Mouse (Mus musculus): ENCODE measurements around the gene Ak5. TPM values are rescaled to one million over a fixed set of nuclear protein-coding genes. Genes with fewer than 3 reads are reported as not detected.
"Not testable (repeated sequence)": the region's sequence is repeated elsewhere in the genome, so short reads cannot be mapped to it uniquely, and the experiment has no call there.

Ak5 gene
- polyA plus RNA-seq, 1 experiment from 2014 or later: 2.6 TPM

DNA sequence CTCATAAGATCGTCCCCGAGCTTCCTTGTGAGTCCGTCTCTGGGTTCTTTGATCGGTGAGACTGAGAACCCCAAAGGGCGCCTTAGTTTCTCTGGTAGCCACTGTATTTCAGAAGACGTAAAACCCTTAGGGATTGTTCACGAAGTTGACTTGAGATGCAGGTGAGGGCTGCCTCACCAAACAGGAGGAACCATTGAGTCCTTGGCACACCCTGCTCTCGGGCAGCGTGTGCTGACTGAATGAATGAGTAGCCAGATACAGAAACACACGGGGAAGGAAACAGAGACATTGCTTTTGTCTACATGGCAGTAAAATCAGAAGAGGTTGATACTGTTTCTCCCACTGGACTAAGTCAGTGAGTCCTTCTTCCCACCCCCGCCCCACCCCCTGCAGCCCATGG lies 48.1 kb downstream of the Ak5 start:
- Histone ChIP-seq H3K36me3 (no peaks in the 10 kb centered on the region), H3K9me3 (no peaks in the 10 kb centered on the region), H3K27ac (no peak overlapping the region), H3K4me2 (no peak overlapping the region), H3K27me3 (no peaks in the 10 kb centered on the region), H3K4me3 (no peak overlapping the region), H3K9ac (no peak overlapping the region), H3K4me1 (no peaks in the 10 kb centered on the region)
- 90% methylated on average over 11 of the region's 11 CpGs for WGBS
- no peak for ATAC-seq (ENCODE audit: borderline replicate concordance, extremely low read depth, low FRiP score, low TSS enrichment)

DNA sequence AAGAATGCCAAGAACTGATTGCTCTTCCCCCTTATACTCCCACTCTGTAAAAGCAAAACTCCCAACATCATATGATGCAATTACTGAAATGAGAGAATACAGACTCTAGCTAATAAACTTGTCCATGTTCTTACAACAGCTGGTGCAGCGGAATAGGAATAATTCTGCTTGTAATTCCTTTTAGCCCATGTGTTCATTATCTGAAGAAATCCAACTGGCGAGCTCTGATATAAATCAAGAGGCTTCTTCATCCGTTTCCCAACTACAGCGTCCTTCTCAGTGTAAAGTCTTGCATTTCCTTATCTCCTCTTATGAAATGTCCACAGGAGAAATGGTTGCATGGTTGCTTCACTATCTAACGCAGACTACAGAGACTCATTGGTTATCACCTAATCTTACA lies 59.1 kb downstream of the Ak5 start:
- ATAC-seq (ENCODE audit: borderline replicate concordance, extremely low read depth, low FRiP score, low TSS enrichment): no peak
- no peak overlapping the region for H3K27ac ChIP-seq
- H3K9ac ChIP-seq: no peak overlapping the region
- no peak overlapping the region for H3K4me3 ChIP-seq
- no peaks in the 10 kb centered on the region for H3K9me3 ChIP-seq
- H3K4me1 ChIP-seq: no peaks in the 10 kb centered on the region
- H3K36me3 ChIP-seq: no peaks in the 10 kb centered on the region
- no peak overlapping the region for H3K4me2 ChIP-seq
- no peaks in the 10 kb centered on the region for H3K27me3 ChIP-seq
- WGBS: 68% methylated on average over 5 of the region's 5 CpGs

DNA sequence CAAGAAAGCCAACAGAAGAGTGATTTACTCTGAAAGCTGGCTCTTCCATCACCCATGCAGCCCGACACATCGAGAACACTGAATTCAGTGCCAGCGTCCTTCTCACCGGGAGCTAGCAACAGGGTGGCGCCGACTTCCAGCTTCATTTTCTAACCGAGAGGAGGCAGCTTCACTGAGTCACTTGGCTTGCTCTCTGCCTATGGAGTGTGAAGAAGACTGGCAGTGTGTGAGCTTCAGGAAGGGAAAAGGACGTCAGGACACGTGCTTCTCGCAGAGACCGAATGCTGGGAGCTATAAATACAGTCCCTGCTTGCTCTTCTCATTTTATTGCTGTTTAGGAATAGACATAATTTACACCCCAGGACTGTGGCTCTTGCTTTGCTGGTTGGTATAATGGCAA lies 62.3 kb downstream of the Ak5 start:
- Histone ChIP-seq H3K9ac (no peak overlapping the region), H3K27ac (no peak overlapping the region), H3K4me3 (no peak overlapping the region), H3K4me2 (no peak overlapping the region), H3K9me3 (no peaks in the 10 kb centered on the region), H3K36me3 (no peaks in the 10 kb centered on the region), H3K4me1 (no peaks in the 10 kb centered on the region), H3K27me3 (no peaks in the 10 kb centered on the region)
- WGBS: 57% methylated on average over 11 of the region's 11 CpGs
- ATAC-seq (ENCODE audit: borderline replicate concordance, extremely low read depth, low FRiP score, low TSS enrichment): no peak

DNA sequence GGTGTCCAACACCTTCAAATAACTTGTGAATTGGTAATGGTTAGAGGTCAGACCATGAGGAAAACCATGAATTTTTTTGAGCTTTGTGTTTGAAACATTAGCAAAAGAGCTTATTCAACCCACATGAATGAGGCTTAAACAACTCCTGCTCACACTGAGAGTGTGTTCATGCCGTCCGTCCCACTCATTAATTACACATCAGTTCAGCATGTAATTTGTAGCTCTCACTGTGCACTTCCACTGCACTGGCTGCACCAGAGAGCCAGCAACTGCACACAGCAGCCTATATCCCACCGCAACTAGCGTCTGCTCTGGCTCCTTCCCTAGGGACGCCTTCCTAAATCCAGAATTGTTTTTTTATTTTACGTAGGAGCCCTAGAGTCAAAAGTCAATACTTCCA lies 68.5 kb downstream of the Ak5 start:
- Histone ChIP-seq H3K27me3 (no peaks in the 10 kb centered on the region), H3K4me3 (no peak overlapping the region), H3K9ac (no peak overlapping the region), H3K4me1 (no peaks in the 10 kb centered on the region), H3K27ac (no peak overlapping the region), H3K36me3 (no peaks in the 10 kb centered on the region), H3K9me3 (no peaks in the 10 kb centered on the region), H3K4me2 (no peak overlapping the region)
- WGBS: 67% methylated on average over 6 of the region's 6 CpGs
- no peak for ATAC-seq (ENCODE audit: borderline replicate concordance, extremely low read depth, low FRiP score, low TSS enrichment)

DNA sequence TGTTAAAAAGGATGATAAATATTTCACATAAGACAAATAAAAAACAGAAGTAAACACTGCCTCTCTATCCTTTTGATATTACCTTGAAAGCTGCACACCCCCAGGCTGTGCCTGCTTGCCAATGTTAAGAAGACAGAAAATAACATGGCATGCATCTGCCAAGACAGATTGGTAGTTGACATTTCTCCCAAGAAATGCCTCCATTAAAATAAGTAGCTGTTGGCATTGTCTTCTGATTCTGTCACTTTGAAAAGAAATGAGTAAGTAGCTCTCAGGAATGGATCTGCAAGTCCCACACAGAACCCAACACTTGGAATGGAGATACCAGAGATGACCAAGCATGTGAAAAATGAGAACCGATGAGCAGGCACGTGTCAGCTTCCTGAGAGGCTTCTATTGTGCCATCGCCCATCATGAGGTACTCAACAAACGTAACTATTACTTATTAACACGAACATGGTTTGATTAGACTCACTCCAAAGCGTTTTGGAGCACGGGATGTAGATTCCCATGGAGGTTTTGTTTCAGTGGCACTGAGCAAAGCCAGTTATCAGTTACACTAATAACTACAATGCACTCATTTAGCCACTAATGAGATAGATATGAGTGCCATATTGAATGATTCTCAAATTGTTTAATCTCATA lies 71.6 kb downstream of the Ak5 start:
- no peaks in the 10 kb centered on the region for H3K4me1 ChIP-seq
- no peaks in the 10 kb centered on the region for H3K36me3 ChIP-seq
- H3K9me3 ChIP-seq: no peaks in the 10 kb centered on the region
- no peak overlapping the region for H3K4me3 ChIP-seq
- no peak for ATAC-seq (ENCODE audit: borderline replicate concordance, extremely low read depth, low FRiP score, low TSS enrichment)
- H3K9ac ChIP-seq: no peak overlapping the region
- 73% methylated on average over 7 of the region's 7 CpGs for WGBS
- H3K4me2 ChIP-seq: no peak overlapping the region
- no peaks in the 10 kb centered on the region for H3K27me3 ChIP-seq
- H3K27ac ChIP-seq: no peak overlapping the region

DNA sequence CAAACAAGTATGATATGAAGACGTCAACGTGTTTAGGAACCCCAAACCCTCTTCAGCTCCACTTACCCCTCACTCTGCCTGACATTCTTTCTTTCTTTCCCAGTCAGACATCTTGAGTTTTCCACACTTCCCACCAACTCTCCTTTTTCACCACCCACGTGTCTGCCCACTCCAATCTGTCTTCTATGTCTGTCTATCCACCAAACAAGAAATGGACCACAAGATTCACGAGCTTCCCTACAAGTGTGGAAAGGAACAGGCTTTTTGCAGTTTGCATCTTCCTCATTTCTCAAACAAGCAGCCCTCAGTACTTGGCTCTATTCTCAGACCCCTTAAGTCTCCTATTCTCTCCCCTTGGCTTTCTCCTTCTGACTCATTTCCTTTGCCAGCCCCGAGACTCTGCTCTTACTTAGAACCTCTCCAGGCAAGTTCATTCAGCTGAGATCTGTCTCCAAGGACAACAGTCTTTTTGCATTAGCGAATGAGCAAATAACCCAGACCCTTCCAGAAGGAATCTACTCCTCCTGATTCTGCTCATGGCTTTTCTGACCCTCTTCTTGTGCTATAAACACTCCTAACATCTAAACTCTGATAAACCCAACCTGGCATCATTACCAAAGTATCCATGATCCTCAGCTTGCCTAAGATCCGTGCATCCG lies 75.3 kb downstream of the Ak5 start:
- 50% methylated on average over 8 of the region's 8 CpGs for WGBS
- ATAC-seq (ENCODE audit: borderline replicate concordance, extremely low read depth, low FRiP score, low TSS enrichment): no peak

DNA sequence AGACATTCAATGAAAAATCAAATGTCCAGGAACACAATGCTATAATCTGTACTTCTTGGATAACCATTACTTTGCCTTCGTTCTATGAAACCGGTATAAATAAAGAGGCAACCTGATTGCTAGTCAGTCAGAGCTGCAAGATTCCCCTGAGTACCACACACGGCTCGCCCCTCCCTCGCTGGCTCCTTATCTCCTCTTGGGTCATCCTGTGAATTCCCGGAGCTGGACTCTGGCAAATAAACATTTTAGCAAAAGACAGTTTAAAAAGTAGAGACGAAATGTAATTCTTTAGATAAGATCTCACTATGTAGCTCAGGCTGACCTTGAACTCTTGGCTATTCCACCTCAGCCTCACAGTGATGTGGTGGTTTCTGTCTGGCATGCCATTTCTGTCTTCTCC lies 77.7 kb downstream of the Ak5 start:
- no peak overlapping the region for H3K9ac ChIP-seq
- no peak for ATAC-seq (ENCODE audit: borderline replicate concordance, extremely low read depth, low FRiP score, low TSS enrichment)
- H3K9me3 ChIP-seq: no peaks in the 10 kb centered on the region
- H3K27me3 ChIP-seq: no peaks in the 10 kb centered on the region
- H3K4me1 ChIP-seq: peaks cover 7% of the 10 kb centered on the region; the same call in 1 of the 2 replicates
- H3K4me3 ChIP-seq: no peak overlapping the region
- no peaks in the 10 kb centered on the region for H3K36me3 ChIP-seq
- no peak overlapping the region for H3K27ac ChIP-seq
- no peak overlapping the region for H3K4me2 ChIP-seq
- WGBS: 27% methylated on average over 7 of the region's 7 CpGs

More for the DNA sequence above, 75.3 kb downstream of the Ak5 start:
- Histone ChIP-seq H3K9me3 (no peaks in the 10 kb centered on the region), H3K27ac (no peak overlapping the region), H3K4me2 (no peak overlapping the region), H3K4me1 (peaks cover 7% of the 10 kb centered on the region; the same call in 1 of the 2 replicates), H3K4me3 (no peak overlapping the region), H3K36me3 (no peaks in the 10 kb centered on the region), H3K27me3 (no peaks in the 10 kb centered on the region), H3K9ac (no peak overlapping the region)

DNA sequence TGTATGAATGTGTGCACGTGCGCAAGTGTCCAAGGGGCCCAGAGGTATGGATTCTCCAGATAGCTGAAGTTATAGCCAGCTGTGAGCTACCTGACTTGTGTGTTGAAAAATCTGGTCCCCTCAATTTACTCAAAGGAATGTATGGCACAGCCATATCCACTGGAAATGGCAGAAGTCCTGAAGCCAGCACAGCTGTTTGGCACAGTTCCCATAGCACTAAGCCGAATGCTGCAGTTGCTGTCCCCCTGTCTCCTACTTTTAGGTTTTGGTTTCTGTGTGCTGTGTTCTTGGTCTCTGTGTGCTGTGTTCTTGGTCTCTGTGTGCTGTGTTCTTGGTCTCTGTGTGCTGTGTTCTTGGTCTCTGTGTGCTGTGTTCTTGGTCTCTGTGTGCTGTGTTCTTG lies 79.1 kb downstream of the Ak5 start:
- not testable (repeated sequence) for H3K4me3 ChIP-seq; H3K4me2 ChIP-seq; ATAC-seq (ENCODE audit: borderline replicate concordance, extremely low read depth, low FRiP score, low TSS enrichment); H3K9ac ChIP-seq; H3K36me3 ChIP-seq; H3K4me1 ChIP-seq; H3K27me3 ChIP-seq; H3K27ac ChIP-seq; H3K9me3 ChIP-seq
- WGBS: 78% methylated on average over 3 of the region's 3 CpGs

DNA sequence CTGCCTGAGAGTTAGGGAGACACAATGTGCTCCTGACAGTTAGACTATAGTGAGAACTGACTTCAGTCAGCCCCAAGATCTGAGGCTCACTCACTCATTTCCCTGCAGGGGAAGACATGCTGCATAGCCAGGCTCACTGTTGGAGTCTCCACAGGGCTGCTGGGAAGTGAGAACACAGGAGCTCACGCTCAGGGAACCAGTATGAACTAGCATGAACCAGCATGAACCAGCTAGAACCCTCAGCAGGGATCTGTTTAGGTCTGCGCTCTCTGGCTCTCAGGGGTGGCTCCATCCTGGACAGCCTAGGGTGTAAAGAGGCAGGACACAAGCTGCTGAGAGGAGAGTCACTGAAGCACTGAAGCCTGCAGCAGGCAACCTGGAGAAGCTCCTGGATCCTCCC lies 81.2 kb downstream of the Ak5 start:
- no peak overlapping the region for H3K9ac ChIP-seq
- ATAC-seq (ENCODE audit: borderline replicate concordance, extremely low read depth, low FRiP score, low TSS enrichment): no peak
- H3K4me3 ChIP-seq: no peak overlapping the region
- H3K27me3 ChIP-seq: no peaks in the 10 kb centered on the region
- H3K4me2 ChIP-seq: no peak overlapping the region
- H3K36me3 ChIP-seq: no peaks in the 10 kb centered on the region
- WGBS: 70% methylated on average over 2 of the region's 2 CpGs
- no peaks in the 10 kb centered on the region for H3K9me3 ChIP-seq
- H3K4me1 ChIP-seq: peaks cover 7% of the 10 kb centered on the region; the same call in 1 of the 2 replicates
- H3K27ac ChIP-seq: no peak overlapping the region

DNA sequence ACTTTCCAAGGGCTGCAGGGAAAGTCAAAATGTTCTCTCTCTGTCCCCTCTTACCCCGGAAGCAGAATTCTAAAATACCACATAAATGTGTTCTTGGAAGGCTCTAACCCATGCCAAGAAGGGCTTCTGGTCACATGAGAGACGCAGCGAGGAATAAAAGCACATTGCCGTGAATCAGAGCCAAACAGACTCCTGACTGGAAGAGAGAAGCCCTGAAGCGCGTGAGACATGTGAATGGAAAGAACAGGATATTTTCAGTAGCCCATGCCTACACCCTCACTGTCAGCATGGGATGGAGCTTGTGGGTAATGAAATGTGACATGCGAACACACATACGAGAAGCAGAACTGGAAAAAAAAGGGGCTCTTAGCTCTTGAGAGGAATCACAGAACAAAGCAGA lies 82.0 kb downstream of the Ak5 start:
- 74% methylated on average over 8 of the region's 8 CpGs for WGBS

DNA sequence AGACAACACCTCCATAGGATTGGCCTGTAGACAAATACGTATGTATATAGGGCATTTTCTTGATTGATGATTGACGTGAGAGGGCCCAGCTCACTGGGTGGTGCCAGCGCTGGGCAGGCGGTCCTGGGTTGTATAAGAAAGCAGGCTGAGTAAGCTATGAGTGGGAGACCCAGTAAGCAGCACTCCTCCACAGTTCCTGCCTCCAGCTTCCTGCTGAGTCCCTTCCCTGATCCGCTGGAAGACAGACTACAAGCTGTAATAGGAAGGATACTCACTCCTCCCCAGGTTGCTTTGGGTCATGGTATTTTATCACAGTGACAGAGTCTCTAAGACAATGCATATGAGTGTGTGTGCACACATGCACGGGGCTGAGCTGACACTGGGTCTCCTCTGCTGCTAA lies 82.6 kb downstream of the Ak5 start:
- Histone ChIP-seq H3K4me3 (no peak overlapping the region), H3K36me3 (no peaks in the 10 kb centered on the region), H3K9me3 (no peaks in the 10 kb centered on the region), H3K27ac (no peak overlapping the region), H3K9ac (no peak overlapping the region), H3K4me1 (peaks cover 4% of the 10 kb centered on the region; the same call in 1 of the 2 replicates), H3K4me2 (no peak overlapping the region), H3K27me3 (no peaks in the 10 kb centered on the region)
- 66% methylated on average over 6 of the region's 6 CpGs for WGBS
- ATAC-seq (ENCODE audit: borderline replicate concordance, extremely low read depth, low FRiP score, low TSS enrichment): no peak

More for the DNA sequence above, 82.0 kb downstream of the Ak5 start:
- ATAC-seq (ENCODE audit: borderline replicate concordance, extremely low read depth, low FRiP score, low TSS enrichment): no peak
- Histone ChIP-seq H3K4me1 (peaks cover 7% of the 10 kb centered on the region; the same call in 1 of the 2 replicates), H3K9ac (no peak overlapping the region), H3K4me3 (no peak overlapping the region), H3K27me3 (no peaks in the 10 kb centered on the region), H3K4me2 (no peak overlapping the region), H3K27ac (no peak overlapping the region), H3K9me3 (no peaks in the 10 kb centered on the region), H3K36me3 (no peaks in the 10 kb centered on the region)

DNA sequence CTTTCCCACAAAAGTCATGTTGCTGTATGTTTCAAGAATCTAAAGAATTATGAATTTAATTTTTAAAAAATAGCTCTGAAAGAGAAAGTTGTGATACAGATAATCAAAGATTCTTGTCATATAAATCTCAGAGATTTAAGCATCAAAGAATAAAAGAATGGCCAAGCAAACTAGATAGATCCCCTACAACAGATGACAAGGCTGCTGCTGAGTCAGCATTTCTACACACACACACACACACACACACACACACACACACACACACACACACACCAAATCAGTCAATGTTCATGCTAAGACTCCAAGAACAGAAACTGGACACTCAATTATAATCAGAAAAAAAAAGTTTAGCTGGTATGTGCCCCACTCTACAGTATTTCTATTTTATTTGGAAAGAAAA lies 85.1 kb downstream of the Ak5 start:
- no peak overlapping the region for H3K27ac ChIP-seq
- H3K4me2 ChIP-seq: no peak overlapping the region
- H3K4me3 ChIP-seq: no peak overlapping the region
- H3K36me3 ChIP-seq: no peaks in the 10 kb centered on the region
- no peaks in the 10 kb centered on the region for H3K9me3 ChIP-seq
- H3K27me3 ChIP-seq: no peaks in the 10 kb centered on the region
- no peak overlapping the region for H3K9ac ChIP-seq
- no peaks in the 10 kb centered on the region for H3K4me1 ChIP-seq
- ATAC-seq (ENCODE audit: borderline replicate concordance, extremely low read depth, low FRiP score, low TSS enrichment): no peak
